Mouse (Mus musculus) left cerebral cortex, postnatal 4 days (tissue): Measurements from ENCODE around the gene Sult1a1. TPM values are rescaled to one million over a fixed set of nuclear protein-coding genes. Genes with fewer than 3 reads are reported as not detected.
"Not testable (repeated sequence)": the region's sequence is repeated elsewhere in the genome, so short reads cannot be mapped to it uniquely, and the experiment has no call there.

Experiments used
- DNase-seq: peaks from one replicate; pipeline ENCODE4 v3.0.0-alpha.2; 2022
- intact Hi-C: fragments of 180-260 bp; cut with DNase I; formaldehyde crosslinking; loops from one replicate; pipeline ENCODE4 v1.15.1; 2025
- total RNA-seq, 2 experiments: library from RNA; stranded (reverse); gene quantifications; 2 replicates each; pipeline ENCODE4 v1.2.3; 2021

The Sult1a1 gene
- total RNA-seq, 2 experiments from 2014 or later: 2.9 to 3.1 TPM

DNA sequence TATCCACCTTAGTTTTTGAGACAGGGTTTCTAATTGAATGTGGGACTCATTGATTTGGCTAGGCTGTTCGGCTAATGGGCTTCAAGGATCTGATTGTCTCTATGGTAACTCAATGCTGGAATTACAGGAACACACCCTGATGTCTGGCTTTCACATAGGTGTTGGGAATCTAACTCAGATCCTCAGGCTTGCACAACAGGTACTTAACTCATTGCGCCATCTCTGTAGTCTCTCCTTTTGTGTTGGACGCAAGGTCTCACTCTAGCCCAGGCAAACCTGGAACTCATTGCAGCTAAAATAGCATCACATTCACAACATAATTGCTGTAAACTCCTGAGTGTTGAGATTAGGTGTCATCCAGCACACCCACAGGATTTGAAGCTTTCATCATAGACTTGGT is 6.1 kb downstream of the Sult1a1 start:
- DNase-seq: no peak
- intact Hi-C loops: no loop called here

DNA sequence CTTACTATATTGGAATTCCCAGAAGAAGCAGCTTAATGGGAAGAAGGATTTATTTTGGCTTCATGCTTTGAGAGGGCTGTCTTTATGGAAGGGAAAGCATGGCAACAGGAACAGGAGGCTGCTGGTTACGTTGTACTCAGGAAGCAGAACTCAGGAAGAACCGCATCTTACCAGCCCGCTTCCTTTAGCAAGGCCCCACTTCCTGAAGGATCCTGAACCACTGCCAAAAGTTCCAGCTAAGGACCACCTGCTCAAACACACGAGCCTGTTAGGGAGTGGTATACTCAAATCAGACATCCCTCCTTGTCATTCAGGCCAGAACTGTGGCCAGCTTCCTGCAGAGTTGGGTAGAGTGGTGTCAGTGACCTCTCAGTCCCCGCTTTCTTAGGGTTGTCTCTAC is 7.8 kb downstream of the Sult1a1 start:
- intact Hi-C loops: no loop called here
- no peak for DNase-seq

DNA sequence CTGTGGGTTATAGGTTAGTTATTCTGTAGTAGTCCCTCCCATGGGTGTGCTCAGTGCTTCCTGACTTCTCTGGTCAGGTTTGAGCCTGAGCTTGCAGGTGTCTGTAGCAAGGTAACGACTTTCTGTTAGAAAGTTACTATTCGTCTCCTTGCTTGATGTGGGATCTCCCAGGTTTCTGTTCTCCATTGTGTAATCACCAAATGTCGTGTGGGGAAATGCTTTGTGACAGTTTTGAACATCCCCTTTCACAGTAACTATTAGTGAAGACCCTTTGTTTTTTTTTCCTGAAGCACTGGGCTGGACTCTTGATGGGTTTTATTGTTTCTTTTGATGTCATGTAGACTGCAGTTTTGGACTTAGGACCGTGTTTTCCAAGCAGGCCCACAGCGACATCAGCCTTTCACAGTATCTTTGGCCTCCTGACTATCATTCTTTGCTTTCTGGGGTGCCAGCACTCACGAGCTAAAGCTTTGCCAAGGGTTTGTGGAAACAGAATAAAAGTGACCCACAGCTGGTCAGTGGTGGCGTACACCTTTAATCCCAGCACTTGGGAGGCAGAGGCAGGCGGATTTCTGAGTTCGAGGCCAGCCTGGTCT is 8.6 kb downstream of the Sult1a1 start:
- intact Hi-C loops: no loop called here
- DNase-seq: no peak

DNA sequence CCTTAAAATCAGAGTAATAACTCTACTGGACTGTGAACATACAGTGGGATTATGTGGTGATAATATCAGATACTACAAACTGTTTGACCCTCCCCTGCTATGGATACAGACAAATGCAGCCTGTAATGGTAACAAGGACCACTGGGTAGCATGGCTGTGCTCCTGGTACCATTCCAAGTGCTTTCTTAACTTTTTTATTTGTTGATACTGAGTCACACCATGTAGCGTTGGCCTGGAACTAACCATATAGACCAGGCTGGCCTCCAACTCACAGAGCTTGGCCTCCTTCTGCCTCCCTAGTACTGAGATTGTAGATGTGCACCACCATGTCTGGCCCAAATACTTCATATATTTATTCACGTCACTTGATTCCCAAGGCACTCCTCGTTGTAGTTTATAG is 11.0 kb downstream of the Sult1a1 start:
- DNase-seq: no peak
- intact Hi-C loops: no loop called here

DNA sequence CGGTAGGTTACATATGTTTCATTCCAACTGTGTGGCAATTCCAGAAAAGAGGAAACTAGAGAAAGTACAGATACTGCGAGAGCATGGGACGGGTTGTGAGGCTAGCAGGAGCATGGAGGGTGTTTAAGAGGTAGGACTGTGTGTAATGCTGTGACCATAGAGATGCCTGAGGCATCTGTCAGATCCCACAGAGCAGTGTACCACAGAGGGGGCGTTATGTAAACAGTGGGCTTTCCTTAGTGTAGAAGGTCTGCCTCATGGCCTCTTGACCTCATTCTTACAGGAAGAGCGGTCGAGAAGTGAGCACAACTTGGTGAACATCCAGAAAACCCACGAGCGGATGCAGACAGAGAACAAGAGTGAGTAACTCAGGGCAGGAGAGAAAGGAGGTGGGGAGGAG is 12.6 kb downstream of the Sult1a1 start:
- DNase-seq: no peak
- intact Hi-C loops: no loop called here

DNA sequence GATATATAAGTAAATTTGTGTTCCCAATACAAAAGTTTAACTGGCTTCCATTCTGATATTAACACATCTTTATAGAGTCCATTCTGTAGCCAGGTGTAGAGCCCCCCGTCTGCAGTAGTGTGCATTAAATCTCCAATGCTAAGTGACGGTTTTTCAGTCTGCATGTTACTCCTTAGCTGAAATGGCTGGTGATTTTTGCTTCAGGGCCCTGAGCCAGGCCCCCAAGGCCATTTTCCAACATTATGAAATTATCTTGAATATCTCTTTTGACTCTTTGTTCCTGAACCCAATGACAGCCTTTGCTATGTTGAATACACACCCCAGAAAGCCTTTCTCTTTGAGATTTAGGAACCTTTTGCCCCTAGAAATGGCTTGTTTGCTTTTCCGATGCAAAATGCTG is 16.5 kb downstream of the Sult1a1 start:
- DNase-seq: no peak
- intact Hi-C loops: no loop called here

DNA sequence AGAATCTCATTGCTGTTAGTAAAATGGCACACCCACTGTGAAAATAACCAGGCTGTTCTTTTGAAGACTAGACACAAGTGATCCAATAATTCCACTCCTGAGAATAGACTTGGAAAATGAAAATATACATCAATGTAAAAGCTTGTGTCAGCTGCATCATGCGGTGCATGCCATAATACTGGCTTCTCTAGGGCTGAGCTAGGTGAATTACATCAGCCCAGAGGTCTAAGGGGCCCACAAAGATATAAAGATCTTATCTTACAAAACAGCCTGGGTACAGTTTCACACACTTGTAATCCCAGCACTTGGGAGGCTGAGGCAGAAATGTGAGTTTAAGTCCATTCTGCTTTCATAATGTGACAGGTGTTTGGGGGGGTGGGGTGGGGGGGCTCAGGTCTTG is 18.7 kb downstream of the Sult1a1 start:
- DNase-seq: no peak
- intact Hi-C loops: no loop called here

DNA sequence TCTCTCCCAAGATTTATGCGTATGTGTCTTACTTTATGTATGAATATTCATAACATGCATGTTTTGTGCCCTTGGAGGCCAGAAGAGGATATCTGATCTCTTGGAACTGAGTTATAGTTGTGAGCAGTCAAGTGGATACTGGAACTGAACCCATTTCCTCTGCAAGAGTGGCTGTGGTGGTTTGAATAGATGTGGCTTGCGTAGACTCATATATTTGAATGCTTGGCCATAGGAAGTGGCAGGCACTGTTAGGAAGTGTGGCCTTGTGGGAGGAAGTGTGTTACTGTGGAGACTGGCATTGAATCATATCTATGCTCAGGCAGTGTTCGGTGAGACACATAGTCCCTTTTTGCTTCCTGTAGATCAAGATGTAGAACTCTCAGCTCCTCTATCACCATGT is 20.5 kb downstream of the Sult1a1 start:
- intact Hi-C loops: no loop called here
- DNase-seq: no peak

DNA sequence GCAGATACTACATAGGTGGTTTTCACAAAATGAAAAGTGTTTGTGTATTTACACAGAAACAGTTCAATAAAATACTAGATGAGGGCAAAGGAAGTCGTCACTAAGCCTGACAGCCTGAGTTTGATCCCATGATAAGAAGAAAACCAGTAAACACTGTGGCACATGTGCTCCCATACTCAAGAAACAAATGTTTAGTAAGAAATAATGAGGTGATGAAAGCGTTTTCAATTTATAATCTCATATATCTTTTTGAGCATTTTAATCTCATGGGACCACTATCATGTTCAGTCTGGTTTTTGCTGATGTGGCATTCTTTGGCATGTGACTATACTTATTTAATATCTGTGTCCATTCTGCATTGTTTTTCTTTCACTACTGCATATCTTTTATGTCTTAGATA is 22.2 kb downstream of the Sult1a1 start:
- intact Hi-C loops: no loop called here
- no peak for DNase-seq

DNA sequence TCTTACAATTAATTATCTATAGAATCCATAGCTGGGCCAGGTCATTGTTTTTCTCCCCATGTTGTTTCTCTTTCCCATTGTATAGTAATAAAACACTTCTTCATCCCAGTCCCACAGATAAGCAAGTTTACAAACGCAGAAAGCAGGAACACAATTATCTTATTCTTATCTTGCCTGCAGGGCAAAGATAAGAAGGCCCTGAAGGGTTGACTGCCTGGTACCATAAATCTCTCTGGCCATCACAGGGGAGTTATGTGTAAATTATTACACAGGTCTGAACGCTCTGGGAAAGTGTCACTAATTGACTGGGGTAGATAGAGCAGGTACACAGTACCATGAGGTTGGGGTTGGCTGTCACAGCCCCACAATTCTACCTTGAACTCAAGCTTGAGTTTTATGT is 25.4 kb downstream of the Sult1a1 start:
- DNase-seq: no peak
- intact Hi-C loops: no loop called here

DNA sequence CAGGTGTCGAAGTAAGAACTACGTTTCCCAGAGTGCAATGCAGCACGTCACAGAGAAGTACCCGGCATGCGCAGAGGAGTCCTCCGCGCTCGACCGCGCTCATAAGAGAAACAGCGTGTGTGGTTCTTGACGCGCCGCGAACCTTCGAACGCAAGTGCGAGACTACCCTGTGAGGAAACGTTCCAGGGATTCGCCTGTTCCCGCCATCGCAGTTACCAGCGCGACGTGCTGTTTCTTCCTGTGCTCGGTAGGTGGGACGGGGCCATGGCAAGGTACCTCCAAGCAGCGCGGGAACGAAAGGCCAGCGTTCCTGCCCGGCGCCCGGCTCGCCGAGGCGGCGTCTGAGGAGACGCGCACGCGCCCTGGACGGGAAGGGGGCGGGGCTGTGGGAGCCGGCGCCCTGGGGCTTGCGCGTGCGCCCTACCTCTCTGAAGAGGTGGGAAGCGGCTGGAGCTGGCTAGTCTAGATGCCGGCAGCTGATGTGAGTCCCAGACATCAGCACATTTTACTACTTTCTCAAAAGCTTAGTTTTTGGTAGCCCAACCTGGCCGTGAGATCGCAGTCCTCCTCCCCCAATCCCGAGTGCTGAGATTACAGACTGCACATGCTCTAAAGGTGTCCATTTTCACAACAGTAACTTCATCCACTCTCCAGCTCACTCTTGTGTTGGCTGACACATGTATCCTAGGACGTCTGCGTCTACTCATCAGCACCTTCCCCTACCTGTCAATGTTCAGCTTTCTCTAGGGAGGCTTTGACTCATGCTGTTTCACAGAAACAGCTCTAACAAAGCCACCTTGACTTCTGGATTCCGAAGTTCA is 26.8 kb downstream of the Sult1a1 start, which contains the start of gene Sgf29:
Sgf29 (plus strand) TSS at position 79 of the 821 bp plus-strand sequence.
- intact Hi-C loops: no loop called here
- DNase-seq: peak; percentile 95

DNA sequence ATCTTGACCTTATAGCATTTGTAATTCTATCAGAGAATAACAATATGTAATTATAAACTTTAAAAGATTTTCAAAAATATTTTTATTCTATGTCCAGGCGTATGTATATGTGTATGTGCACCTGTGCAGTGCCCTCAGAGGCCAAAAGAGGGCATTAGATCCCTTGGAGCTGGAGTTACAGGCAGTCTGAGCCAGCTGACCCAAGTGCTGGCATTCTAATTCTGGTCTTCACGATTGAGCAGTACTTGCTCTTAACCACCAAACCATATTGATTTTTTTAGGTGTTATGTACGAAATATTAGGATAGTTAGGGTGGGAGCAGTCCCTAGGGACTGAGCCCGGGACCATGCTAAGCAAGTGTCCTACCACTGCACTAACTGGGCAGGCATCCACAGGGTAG is 27.7 kb downstream of the Sult1a1 start:
- intact Hi-C loops: no loop called here
- peak; percentile 6 for DNase-seq

DNA sequence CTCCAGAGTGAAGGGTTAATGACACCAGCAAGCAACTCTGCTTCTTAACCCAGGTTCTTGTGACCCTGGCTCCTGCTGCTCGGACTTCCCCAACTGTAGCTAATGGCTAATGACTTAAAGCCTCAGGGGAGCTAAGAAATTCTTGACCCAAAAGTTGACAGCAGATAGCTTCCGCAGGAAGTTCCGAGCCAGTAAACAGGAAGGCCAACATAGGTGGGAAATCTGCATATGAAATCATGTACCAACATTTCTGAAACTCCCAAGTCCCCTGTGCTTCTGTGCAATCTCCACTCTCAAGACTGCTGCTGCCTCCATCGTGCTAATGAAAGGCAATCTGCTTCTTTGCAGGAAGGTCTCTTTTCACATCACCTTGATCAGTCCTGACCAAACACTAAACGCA is 30.5 kb downstream of the Sult1a1 start:
- no peak for DNase-seq
- intact Hi-C loops: no loop called here

DNA sequence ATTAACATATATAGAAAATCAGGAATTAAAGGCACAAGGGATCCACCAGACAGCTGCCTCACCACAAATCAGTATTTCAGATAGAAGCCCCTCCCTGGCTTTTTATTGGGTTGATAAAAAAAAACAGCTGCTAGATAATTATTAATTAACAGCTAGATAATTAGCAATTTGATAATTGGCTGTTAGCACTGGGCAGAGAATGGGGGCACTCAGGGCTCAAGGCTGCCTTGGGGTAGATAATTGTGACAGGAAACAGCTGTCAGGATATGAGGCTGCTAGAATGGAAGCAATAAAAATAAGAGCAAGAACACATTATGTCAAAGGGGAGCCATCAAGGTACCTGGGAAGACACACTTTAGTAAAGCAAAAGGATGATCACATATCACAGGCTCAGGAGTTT is 31.3 kb downstream of the Sult1a1 start:
- DNase-seq: no peak
- intact Hi-C loops: no loop called here

DNA sequence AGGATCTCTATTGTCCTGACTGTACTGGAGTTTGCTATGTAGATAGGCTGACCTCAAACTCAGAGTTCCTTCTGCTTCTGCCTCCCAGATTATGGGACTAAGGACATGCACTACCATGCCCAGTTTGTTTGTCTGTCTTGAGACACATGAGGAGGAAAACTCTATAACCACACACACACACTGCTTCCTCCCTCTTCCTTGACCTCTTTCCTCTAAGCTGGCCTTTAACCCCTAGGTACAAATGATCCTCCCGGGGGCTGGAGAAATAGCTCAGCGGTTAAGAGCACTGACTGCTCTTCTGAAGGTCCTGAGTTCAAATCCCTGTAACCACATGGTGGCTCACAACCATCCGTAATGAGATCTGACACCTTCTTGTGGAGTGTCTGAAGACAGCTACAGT is 31.9 kb downstream of the Sult1a1 start:
- no peak for DNase-seq
- intact Hi-C loops: no loop called here

DNA sequence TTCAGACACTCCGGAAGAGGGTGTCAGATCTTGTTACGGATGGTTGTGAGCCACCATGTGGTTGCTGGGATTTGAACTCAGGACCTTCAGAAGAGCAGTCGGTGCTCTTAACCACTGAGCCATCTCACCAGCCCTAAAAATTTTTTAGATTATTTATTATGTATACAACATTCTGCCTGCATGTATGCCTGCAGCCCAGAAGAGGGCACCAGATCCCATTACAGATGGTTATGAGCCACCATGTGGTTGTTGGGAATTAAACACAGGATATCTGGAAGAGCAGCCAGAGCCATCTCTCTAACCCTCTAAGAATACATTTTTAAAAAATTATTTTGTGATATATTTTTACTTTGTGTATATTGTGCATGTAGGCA is 33.0 kb downstream of the Sult1a1 start:
- intact Hi-C loops: not testable (repeated sequence)
- DNase-seq: peak; percentile 22

DNA sequence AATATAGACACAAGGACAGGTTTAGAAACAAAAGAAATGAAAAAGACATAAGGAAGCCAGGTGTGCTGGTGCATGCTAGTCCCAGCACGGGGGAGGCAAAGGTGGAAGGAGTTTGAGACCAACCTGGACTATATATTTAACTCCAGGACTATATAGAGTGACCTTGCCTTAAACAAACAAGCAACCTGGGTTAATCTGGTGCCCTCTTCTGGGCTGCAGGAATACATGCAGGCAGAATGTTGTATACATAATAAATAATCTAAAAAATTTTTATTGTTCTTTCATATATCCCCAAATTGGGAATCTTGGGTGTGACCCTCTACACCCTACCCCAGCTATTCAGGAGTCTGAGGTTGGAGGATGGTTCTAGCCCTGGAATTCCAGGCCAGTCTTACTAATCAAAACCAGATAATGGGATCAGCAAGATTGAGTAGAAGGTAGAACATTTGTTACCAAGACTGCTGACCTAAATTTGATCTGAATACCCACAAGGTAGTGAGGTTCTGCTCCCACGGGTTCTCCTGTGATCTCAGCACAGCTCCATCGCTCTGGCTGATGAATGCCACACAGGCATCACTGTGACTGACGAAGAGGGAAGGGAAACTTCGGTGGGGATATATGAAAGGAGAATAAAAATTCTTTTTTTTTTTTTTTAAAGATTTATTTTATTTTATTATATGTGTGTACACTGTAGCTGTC is 33.5 kb downstream of the Sult1a1 start:
- DNase-seq: no peak
- intact Hi-C loops: no loop called here

DNA sequence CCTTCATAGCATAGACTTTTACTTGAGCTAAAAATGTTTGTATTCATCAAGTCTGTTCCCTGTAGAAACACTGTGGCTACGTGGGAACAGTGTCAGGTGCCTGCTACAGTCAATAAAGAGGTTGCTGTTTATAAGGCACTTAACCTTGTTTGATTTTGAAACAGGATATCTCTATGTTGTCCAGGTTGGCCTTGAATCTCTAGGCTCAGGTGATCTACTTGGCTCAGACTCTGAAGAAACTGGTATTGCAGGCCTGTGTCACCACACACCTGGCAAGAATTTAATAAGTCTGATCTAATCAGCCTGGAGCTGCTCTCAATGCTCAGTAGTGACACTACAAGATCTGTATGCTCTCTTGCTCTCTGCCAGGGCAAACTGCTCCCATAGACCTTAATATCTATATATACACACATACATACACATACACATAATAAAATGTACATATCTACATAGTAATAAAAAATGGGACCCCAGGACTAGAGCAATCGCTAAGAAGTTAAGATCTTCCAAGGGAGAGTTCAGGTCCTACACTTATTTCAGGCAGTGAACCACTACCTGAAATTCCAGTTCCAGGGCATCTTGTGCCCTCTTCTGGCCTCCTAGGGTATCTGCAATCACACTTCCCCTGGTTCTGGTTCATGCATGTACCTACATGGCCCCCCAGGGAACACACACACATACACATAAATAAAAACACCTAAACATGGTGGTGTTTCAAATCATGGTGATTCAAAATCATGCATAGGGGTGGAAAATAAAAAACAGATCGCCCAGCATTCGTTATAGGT is 39.3 kb downstream of the Sult1a1 start:
- DNase-seq: peak; percentile 6
- intact Hi-C loops: loop anchor here (5.0 kb wide), 1 partner anchor 45 kb away; the partner anchor contains the start of gene Il27

DNA sequence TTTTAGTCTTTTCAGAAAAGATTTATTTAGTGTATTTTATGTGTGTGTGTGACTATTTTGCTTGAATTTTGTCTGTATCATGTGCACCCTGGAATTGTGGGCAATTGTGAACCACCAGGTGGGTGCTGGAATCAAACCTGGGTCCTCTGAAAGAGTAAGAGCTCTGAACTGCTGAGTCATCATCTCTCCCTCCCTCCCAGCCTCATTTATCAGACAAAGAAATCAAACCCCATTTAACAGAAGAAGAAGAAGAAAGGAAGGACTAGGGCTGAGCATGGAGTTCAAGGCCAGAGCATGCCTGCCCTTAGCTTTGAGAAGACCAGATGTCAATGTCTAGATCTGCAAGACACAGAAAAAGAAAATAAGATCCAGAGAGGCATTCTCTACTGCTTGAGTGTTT is 40.9 kb downstream of the Sult1a1 start:
- intact Hi-C loops: loop anchor here (5.0 kb wide), 1 partner anchor 43 kb away; the partner anchor contains the start of gene Il27
- no peak for DNase-seq

DNA sequence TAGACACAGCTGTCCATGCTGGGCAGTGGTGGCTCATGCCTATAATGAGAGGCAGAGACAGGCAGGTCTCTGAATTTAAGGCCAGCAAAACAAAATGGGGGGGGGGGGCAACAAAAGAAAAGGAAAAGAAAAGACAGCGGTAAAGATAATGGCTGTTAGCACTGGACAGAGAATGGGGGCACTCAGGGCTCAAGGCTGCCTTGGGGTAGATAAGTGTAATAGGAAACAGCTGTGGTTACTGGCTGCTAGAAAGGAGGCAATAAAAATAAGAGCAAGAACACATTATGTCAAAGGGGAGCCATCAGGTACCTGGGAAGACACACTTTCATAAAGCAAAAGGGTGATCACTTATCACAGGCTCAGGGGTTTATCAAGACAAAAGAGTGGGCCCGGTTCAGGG is 43.8 kb downstream of the Sult1a1 start:
- no peak for DNase-seq
- intact Hi-C loops: no loop called here
